9 mouse cellular contexts compared by ENCODE assay signal in the genomic region with DNA sequence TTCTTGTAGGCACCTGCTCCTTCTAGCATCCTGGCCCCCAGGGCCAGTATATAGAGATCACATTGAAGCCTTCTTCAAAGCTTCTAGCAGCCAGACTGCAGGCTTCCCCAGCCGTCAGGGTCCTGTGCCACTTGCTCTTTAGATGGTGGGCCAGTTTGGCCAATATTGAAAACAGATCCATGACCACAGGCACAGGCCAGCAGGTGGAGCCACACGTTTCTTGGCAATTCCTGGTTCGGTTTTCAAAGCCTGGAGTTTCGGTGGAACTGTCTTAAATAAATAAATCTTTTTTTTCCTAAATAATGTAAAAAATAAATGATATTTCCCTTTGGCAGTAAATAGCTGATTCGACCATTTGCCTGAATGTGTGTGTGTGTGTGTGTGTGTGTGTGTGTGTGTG.
DNase-seq lines count a peak whose midpoint lies in the region; ATAC-seq and TF ChIP-seq lines count a peak whose summit lies in the region.
"Had no signal": no experiment of that assay in that cellular context is flagged by ENCODE, and none has a peak within 500 bp of the region (broad histone marks: within the 10 kb centered on the region; RNA-seq: fewer than 3 reads in every experiment).

No protein-coding gene starts in this region.

- H3K9me3 ChIP-seq in heart, postnatal 0 days (replicated peaks; ENCODE audit: control insufficient read depth, low read length), result no peaks in the 10 kb centered on the region
- H3K9me3 ChIP-seq in heart, embryonic 10.5 days, result no peaks in the 10 kb centered on the region
- no peaks in the 10 kb centered on the region for H3K9me3 ChIP-seq in limb, embryonic 14.5 days (ENCODE audit: control insufficient read depth, low read length)
- H3K9me3 ChIP-seq: heart, embryonic 15.5 days had no signal

- H3K4me3 ChIP-seq in heart, postnatal 0 days (ENCODE audit: low read depth, low read length), result no peak overlapping the region
- no peak overlapping the region for H3K4me3 ChIP-seq in heart, embryonic 10.5 days
- no peak overlapping the region for H3K4me3 ChIP-seq in limb, embryonic 14.5 days (replicated peaks; ENCODE audit: low read length)
- H3K4me3 ChIP-seq: heart, embryonic 15.5 days had no signal

- H3K27ac ChIP-seq in heart, postnatal 0 days (ENCODE audit: low read depth), result no peak overlapping the region
- H3K27ac ChIP-seq in heart, embryonic 10.5 days, result no peak overlapping the region
- no peak overlapping the region for H3K27ac ChIP-seq in limb, embryonic 14.5 days (replicated peaks; ENCODE audit: low read depth, low read length)
- H3K27ac ChIP-seq: heart, embryonic 15.5 days had no signal

- WGBS in heart, postnatal 0 days, result 50% methylated on average over 5 of the region's 5 CpGs
- 48% methylated on average over 5 of the region's 5 CpGs for WGBS in heart, embryonic 10.5 days
- 36% methylated on average over 5 of the region's 5 CpGs for WGBS in limb, embryonic 14.5 days

- DNase-seq in heart, postnatal 0 days (ENCODE audit: low spot score), result no peak
- DNase-seq in heart, embryonic 10.5 days (ENCODE audit: low spot score), result no peak
- DNase-seq in urinary bladder, postnatal 36 days (ENCODE audit: low spot score in 2 of 2), result peak; percentile 30 to 35
- no peak for DNase-seq in urinary bladder, postnatal 4 days (ENCODE audit: low spot score in 2 of 2)
- peak; percentile 50 for DNase-seq in gastrocnemius, postnatal 10 days
- peak; percentile 63 for DNase-seq in limb, embryonic 14.5 days (ENCODE audit: low spot score)
- DNase-seq in right cerebral cortex, postnatal 14 days, result peak; percentile 51
- no peak for DNase-seq in thymus, postnatal 0 days (ENCODE audit: low spot score)

- no peak overlapping the region for H3K4me2 ChIP-seq in heart, postnatal 0 days (ENCODE audit: low read depth, low read length)
- H3K4me2 ChIP-seq in limb, embryonic 14.5 days (replicated peaks; ENCODE audit: low read depth, low read length, severe bottlenecking), result no peak overlapping the region
- H3K4me2 ChIP-seq: heart, embryonic 15.5 days had no signal

- no peak for ATAC-seq in heart, postnatal 0 days (ENCODE audit: insufficient read depth, low read depth)
- ATAC-seq in limb, embryonic 14.5 days (ENCODE audit: low FRiP score, low read depth), result no peak

- no peak for TF ChIP-seq EP300 in heart, postnatal 0 days (IDR thresholded peaks at IDR 0.05; ENCODE audit: low read depth)

- H3K4me1 ChIP-seq in heart, postnatal 0 days (ENCODE audit: control insufficient read depth, insufficient read depth), result peaks cover 3% of the 10 kb centered on the region; the same call in 1 of the 2 replicates
- H3K4me1 ChIP-seq in heart, embryonic 10.5 days, result peaks cover 4% of the 10 kb centered on the region; the same call in 1 of the 2 replicates
- no peaks in the 10 kb centered on the region for H3K4me1 ChIP-seq in limb, embryonic 14.5 days (ENCODE audit: control insufficient read depth, insufficient read depth, low read length)

- TF ChIP-seq CTCF in heart, postnatal 0 days (IDR thresholded peaks at IDR 0.05; ENCODE audit: low read depth), result peak; percentile 60

- no peaks in the 10 kb centered on the region for H3K27me3 ChIP-seq in heart, postnatal 0 days (ENCODE audit: control insufficient read depth, insufficient read depth, low read length)
- H3K27me3 ChIP-seq in heart, embryonic 10.5 days (ENCODE audit: insufficient read depth, poor library complexity, severe bottlenecking), result no peaks in the 10 kb centered on the region
- no peaks in the 10 kb centered on the region for H3K27me3 ChIP-seq in limb, embryonic 14.5 days (ENCODE audit: control insufficient read depth, insufficient read depth, low read length)
- H3K27me3 ChIP-seq: heart, embryonic 15.5 days had no signal

- 0 out of 2 replicates have a peak, but pooled peaks cover 5% of the 10 kb centered on the region for H3K36me3 ChIP-seq in heart, postnatal 0 days (replicated peaks; ENCODE audit: control insufficient read depth, insufficient read depth, low read length)
- H3K36me3 ChIP-seq in heart, embryonic 10.5 days, result 0 out of 2 replicates have a peak, but pooled peaks cover 3% of the 10 kb centered on the region
- peaks cover 3% of the 10 kb centered on the region; the same call in 1 of the 2 replicates for H3K36me3 ChIP-seq in limb, embryonic 14.5 days (ENCODE audit: control insufficient read depth, insufficient read depth, low read length)
- H3K36me3 ChIP-seq: heart, embryonic 15.5 days had no signal

- no peak for TF ChIP-seq POLR2A in limb, embryonic 14.5 days (IDR thresholded peaks at IDR 0.05; ENCODE audit: borderline replicate concordance, extremely low read depth, insufficient read depth, insufficient read length)

- H3K9ac ChIP-seq in heart, postnatal 0 days (replicated peaks; ENCODE audit: low read depth, low read length), result no peak overlapping the region
- no peak overlapping the region for H3K9ac ChIP-seq in limb, embryonic 14.5 days (ENCODE audit: low read depth, low read length, severe bottlenecking)
- H3K9ac ChIP-seq: heart, embryonic 15.5 days had no signal

Comparison
In these comparisons a context has a peak if more than half of its experiments do, and no peak if none do; other contexts are left out.
1. DNase-seq: peak in urinary bladder, postnatal 36 days (2 of 2), gastrocnemius, postnatal 10 days (single experiment), limb, embryonic 14.5 days (single experiment) and right cerebral cortex, postnatal 14 days (single experiment); none in heart, postnatal 0 days (single experiment), heart, embryonic 10.5 days (single experiment), urinary bladder, postnatal 4 days (0 of 2) and thymus, postnatal 0 days (single experiment).